Mouse (Mus musculus) liver, embryonic 12.5 days (tissue): ENCODE data around the gene D830030K20Rik. TPM values are rescaled to one million over a fixed set of nuclear protein-coding genes. Genes with fewer than 3 reads are reported as not detected.
"Not testable (repeated sequence)": the region's sequence is repeated elsewhere in the genome, so short reads cannot be mapped to it uniquely, and the experiment has no call there.

ENCODE experiments used
- ATAC-seq: fragments of 200-750 bp; cut with Nextera tagmentation; 2 replicates; pipeline ENCODE4 v1.8.0; 2017; ENCODE audit warnings: moderate number of reproducible peaks, mild to moderate bottlenecking, moderate library complexity
- H3K27ac ChIP-seq: fragments of 300-500 bp; sonication (generic); 2 replicates; pipeline ENCODE4 v1.5.1; 2016; ENCODE audit warnings: mild to moderate bottlenecking
- H3K27me3 ChIP-seq: fragments of 300-500 bp; sonication (generic); replicated peaks from 2 replicates; pipeline ENCODE4 v1.6.1; 2016; ENCODE audit warnings: mild to moderate bottlenecking, moderate library complexity
- H3K36me3 ChIP-seq: fragments of 300-500 bp; sonication (generic); 2 replicates; pipeline ENCODE4 v1.6.1; 2016; ENCODE audit warnings: mild to moderate bottlenecking, moderate library complexity
- H3K4me1 ChIP-seq: fragments of 300-500 bp; sonication (generic); 2 replicates; pipeline ENCODE4 v1.6.1; 2016
- H3K4me2 ChIP-seq: fragments of 300-500 bp; sonication (generic); 2 replicates; pipeline ENCODE4 v1.6.1; 2016; ENCODE audit warnings: mild to moderate bottlenecking, moderate library complexity
- H3K4me3 ChIP-seq: fragments of 300-500 bp; sonication (generic); 2 replicates; pipeline ENCODE4 v1.5.1; 2016; ENCODE audit warnings: mild to moderate bottlenecking, moderate library complexity
- H3K9ac ChIP-seq: fragments of 300-500 bp; sonication (generic); 2 replicates; pipeline ENCODE4 v1.6.1; 2016; ENCODE audit warnings: mild to moderate bottlenecking, moderate library complexity
- H3K9me3 ChIP-seq: fragments of 300-500 bp; sonication (generic); replicated peaks from 2 replicates; pipeline ENCODE4 v1.6.1; 2016; ENCODE audit warnings: mild to moderate bottlenecking, moderate library complexity
- WGBS: fragments of 180-500 bp; shearing (Covaris S2); methylation state at CpG from one replicate; pipeline ENCODE4 v1.1.7; 2016; ENCODE audit not compliant: insufficient replicate concordance; 5-methylcytosine and 5-hydroxymethylcytosine counted together
- polyA plus RNA-seq: library from polyadenylated mRNA; unstranded; fragments of >200 nt; fragmentation: Nextera tagmentation; extraction: Ambion mirVana; gene quantifications from 2 replicates; pipeline ENCODE4 v1.2.1, GENCODE M21; 2016

D830030K20Rik gene
- polyA plus RNA-seq = 0.36 and 0.75 TPM in 2 replicates

- WGBS = 2% methylated on average over 17 of the region's 62 CpGs
- ATAC-seq, H3K27me3 ChIP-seq, H3K4me1 ChIP-seq, H3K27ac ChIP-seq, H3K9me3 ChIP-seq, H3K36me3 ChIP-seq, H3K9ac ChIP-seq: not testable (repeated sequence)
- H3K4me2 ChIP-seq = peak within 1 kb of the TSS; percentile 52
- H3K4me3 ChIP-seq = peak within 1 kb of the TSS; percentile 26; the same call in 1 of the 2 replicates
These were observed at the start of gene D830030K20Rik for GRCm38 (mm10) chr14:3208272-3209152. Gene D830030K20Rik, plus strand, starts transcription at chr14:3208488.

- WGBS = no CpG with 5 or more reads among the region's 2 CpGs
- H3K4me2 ChIP-seq, H3K4me1 ChIP-seq, H3K4me3 ChIP-seq, ATAC-seq, H3K27ac ChIP-seq, H3K9ac ChIP-seq, H3K27me3 ChIP-seq, H3K9me3 ChIP-seq, H3K36me3 ChIP-seq: not testable (repeated sequence)
These were observed 20.3 kb upstream of the D830030K20Rik start, which contains the start of gene Gm5795 for GRCm38 (mm10) chr14:3187955-3188354. Gene Gm5795, plus strand, starts transcription at chr14:3188255.

- H3K4me2 ChIP-seq, H3K9me3 ChIP-seq, H3K4me1 ChIP-seq, H3K27ac ChIP-seq, H3K4me3 ChIP-seq, ATAC-seq, H3K36me3 ChIP-seq, H3K27me3 ChIP-seq, H3K9ac ChIP-seq: not testable (repeated sequence)
- WGBS = 10% methylated on average over 9 of the region's 11 CpGs
These were observed 1.1 kb downstream of the D830030K20Rik start for GRCm38 (mm10) chr14:3209367-3209766.

GRCm38 (mm10) chr14:3262531-3262930 lies 54.2 kb downstream of the D830030K20Rik start:
- H3K36me3 ChIP-seq, H3K9ac ChIP-seq, ATAC-seq, H3K4me2 ChIP-seq, H3K27ac ChIP-seq, H3K4me3 ChIP-seq, H3K4me1 ChIP-seq, H3K27me3 ChIP-seq, H3K9me3 ChIP-seq: not testable (repeated sequence)
- WGBS = 72% methylated on average over 2 of the region's 2 CpGs

Other genes with a start within 250 kb of the D830030K20Rik start
- not detected in 2 replicates for gene Gm2888, start 178.5 kb upstream of the D830030K20Rik start, polyA plus RNA-seq
- 0.22 TPM in 1 of 2 replicates, not detected in the other for gene Gm2897, start 159.2 kb upstream of the D830030K20Rik start, polyA plus RNA-seq
- gene Gm10340, start 74.5 kb upstream of the D830030K20Rik start, polyA plus RNA-seq = not detected in 2 replicates
- not detected in 2 replicates for gene Gm5795, start 20.2 kb upstream of the D830030K20Rik start, polyA plus RNA-seq
- gene Gm2956, start 124.1 kb downstream of the D830030K20Rik start, polyA plus RNA-seq = 0.17 TPM in 1 of 2 replicates, not detected in the other
- not detected in 2 replicates for gene Gm10413, start 186.6 kb downstream of the D830030K20Rik start, polyA plus RNA-seq
- gene Gm10409, start 204.1 kb downstream of the D830030K20Rik start, polyA plus RNA-seq = 0.08 TPM in 1 of 2 replicates, not detected in the other
- gene Gm3005, start 219.6 kb downstream of the D830030K20Rik start, polyA plus RNA-seq = not detected in 2 replicates
- gene Gm10408, start 240.9 kb downstream of the D830030K20Rik start, polyA plus RNA-seq = not detected in 2 replicates